In the genomic region with DNA sequence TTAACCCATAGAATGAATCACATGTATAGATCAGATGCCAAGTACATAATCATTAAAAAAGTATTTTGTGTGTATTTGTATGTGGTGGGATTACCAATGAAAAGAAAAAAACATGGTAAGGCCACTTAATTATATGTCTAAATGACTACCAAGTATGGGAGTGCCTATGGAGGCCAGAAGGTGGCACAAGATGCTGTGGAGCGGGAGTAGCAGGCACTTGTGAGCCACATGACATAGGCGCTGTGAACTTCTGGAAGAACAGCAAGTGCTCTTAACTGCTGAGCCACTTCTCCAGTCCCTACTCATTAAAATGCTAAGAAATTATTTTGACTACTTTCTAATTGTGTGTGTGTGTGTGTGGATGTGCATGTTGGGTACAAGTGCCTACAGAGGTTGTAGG, we compare ENCODE assay signal across 14 mouse cellular contexts. TPM values are rescaled to one million over a fixed set of nuclear protein-coding genes. Genes with fewer than 3 reads are reported as not detected.
DNase-seq lines count a peak whose midpoint lies in the region; ATAC-seq and TF ChIP-seq lines count a peak whose summit lies in the region.
"Had no signal": no experiment of that assay in that cellular context is flagged by ENCODE, and none has a peak within 500 bp of the region (broad histone marks: within the 10 kb centered on the region; RNA-seq: fewer than 3 reads in every experiment).

No protein-coding gene starts in this region.

- H3K9ac ChIP-seq in liver, postnatal 0 days (replicated peaks), result no peak overlapping the region
- H3K9ac ChIP-seq in midbrain, embryonic 13.5 days (replicated peaks), result no peak overlapping the region
- H3K9ac ChIP-seq: lung, embryonic 15.5 days had no signal

- TF ChIP-seq CTCF in liver, postnatal 0 days (IDR thresholded peaks at IDR 0.05; ENCODE audit: low read depth), result peak; percentile 28

- H3K4me3 ChIP-seq in liver, postnatal 0 days (ENCODE audit: low read depth, low read length), result no peak overlapping the region
- H3K4me3 ChIP-seq in midbrain, embryonic 13.5 days (replicated peaks), result no peak overlapping the region
- H3K4me3 ChIP-seq: lung, embryonic 15.5 days had no signal

- no peaks in the 10 kb centered on the region for H3K9me3 ChIP-seq in liver, postnatal 0 days (ENCODE audit: low read length)
- H3K9me3 ChIP-seq in midbrain, embryonic 13.5 days, result no peaks in the 10 kb centered on the region
- H3K9me3 ChIP-seq: lung, embryonic 15.5 days had no signal

- TF ChIP-seq EP300 in liver, postnatal 0 days (IDR thresholded peaks at IDR 0.05; ENCODE audit: low read depth), result no peak

- no peak overlapping the region for H3K4me2 ChIP-seq in liver, postnatal 0 days (ENCODE audit: low read depth, low read length)
- H3K4me2 ChIP-seq in midbrain, embryonic 13.5 days (replicated peaks), result no peak overlapping the region
- H3K4me2 ChIP-seq: lung, embryonic 15.5 days had no signal

- no peaks in the 10 kb centered on the region for H3K27me3 ChIP-seq in liver, postnatal 0 days (ENCODE audit: insufficient read depth, low read length)
- H3K27me3 ChIP-seq in midbrain, embryonic 13.5 days, result no peaks in the 10 kb centered on the region
- H3K27me3 ChIP-seq: lung, embryonic 15.5 days had no signal

- ATAC-seq in liver, postnatal 0 days, result no peak
- ATAC-seq in midbrain, embryonic 13.5 days, result no peak
- ATAC-seq: forebrain, embryonic 16.5 days had no signal

- H3K36me3 ChIP-seq in liver, postnatal 0 days (replicated peaks; ENCODE audit: insufficient read depth, low read length), result no peaks in the 10 kb centered on the region
- no peaks in the 10 kb centered on the region for H3K36me3 ChIP-seq in midbrain, embryonic 13.5 days
- H3K36me3 ChIP-seq: lung, embryonic 15.5 days had no signal

- WGBS in liver, postnatal 0 days (ENCODE audit: insufficient replicate concordance), result 92% methylated on average over 2 of the region's 2 CpGs
- WGBS in midbrain, embryonic 13.5 days, result 86% methylated on average over 2 of the region's 2 CpGs

- DNase-seq in heart, adult 11 months, result peak; percentile 33
- DNase-seq in heart, adult 8-10 months (ENCODE audit: low spot score), result no peak
- no peak for DNase-seq in liver, postnatal 0 days
- DNase-seq in liver (no peak), ES-CJ7 (ENCODE audit: low read depth, low spot score) (peak; percentile 48)
- DNase-seq in lung, postnatal 14 days, result peak; percentile 2
- DNase-seq in right cerebral cortex, adult 2 months (ENCODE audit: low spot score in 2 of 2), result no peak
- DNase-seq: cerebellum, adult 11 months; heart, postnatal 36 days had no signal

- H3K27ac ChIP-seq in liver, postnatal 0 days (ENCODE audit: low read depth), result no peak overlapping the region
- no peak overlapping the region for H3K27ac ChIP-seq in midbrain, embryonic 13.5 days
- H3K27ac ChIP-seq: lung, embryonic 15.5 days had no signal

- no peaks in the 10 kb centered on the region for H3K4me1 ChIP-seq in liver, postnatal 0 days (ENCODE audit: insufficient read depth)
- H3K4me1 ChIP-seq in midbrain, embryonic 13.5 days (replicated peaks), result 0 out of 2 replicates have a peak, but pooled peaks cover 3% of the 10 kb centered on the region
- H3K4me1 ChIP-seq: lung, embryonic 15.5 days had no signal

RNA-seq across cellular contexts. Expression of a gene that starts 42.0 kb away (rescaled TPM):
- under 1 TPM; 0.30 to 0.97 (median 0.44) TPM for total RNA-seq in heart, adult 8-10 months (2022)
- not detected in 2 replicates for polyA plus RNA-seq in liver, postnatal 0 days (2015; fragmentation: Nextera tagmentation; extraction: Ambion mirVana)
- not detected in 2 replicates for polyA plus RNA-seq in midbrain, embryonic 13.5 days (2015; fragmentation: Nextera tagmentation; extraction: Ambion mirVana)
- total RNA-seq: adrenal gland, adult 18-20 months had no signal
- polyA plus RNA-seq: forebrain, embryonic 16.5 days; gonadal fat pad, adult 2 months; lung, embryonic 15.5 days had no signal

Comparison
In these comparisons a context has a peak if more than half of its experiments do, and no peak if none do; other contexts are left out.
1. DNase-seq: peak in heart, adult 11 months (single experiment), ES-CJ7 (single experiment) and lung, postnatal 14 days (single experiment); none in heart, adult 8-10 months (single experiment), liver, postnatal 0 days (single experiment), liver (single experiment) and right cerebral cortex, adult 2 months (0 of 2).